Mouse (Mus musculus) heart, postnatal 10 days (tissue): ENCODE data around the gene Ttc22. TPM values are rescaled to one million over a fixed set of nuclear protein-coding genes. Genes with fewer than 3 reads are reported as not detected.
A peak's percentile ranks its signal among the peaks of the same experiment; 100 is the strongest.

Source experiments
- DNase-seq, 2 experiments: peaks; one replicate each; pipeline ENCODE4 v3.0.0; 2021
- intact Hi-C: fragments of 180-260 bp; cut with DNase I; formaldehyde crosslinking; loops from one replicate; pipeline ENCODE4 v1.15.1; 2025
- total RNA-seq, 2 experiments: library from RNA; stranded (reverse); gene quantifications; 2 replicates each; pipeline ENCODE4 v1.2.3; 2021

Ttc22 gene
- total RNA-seq, 2 experiments from 2014 or later, result 0.17 to 0.35 TPM

DNA sequence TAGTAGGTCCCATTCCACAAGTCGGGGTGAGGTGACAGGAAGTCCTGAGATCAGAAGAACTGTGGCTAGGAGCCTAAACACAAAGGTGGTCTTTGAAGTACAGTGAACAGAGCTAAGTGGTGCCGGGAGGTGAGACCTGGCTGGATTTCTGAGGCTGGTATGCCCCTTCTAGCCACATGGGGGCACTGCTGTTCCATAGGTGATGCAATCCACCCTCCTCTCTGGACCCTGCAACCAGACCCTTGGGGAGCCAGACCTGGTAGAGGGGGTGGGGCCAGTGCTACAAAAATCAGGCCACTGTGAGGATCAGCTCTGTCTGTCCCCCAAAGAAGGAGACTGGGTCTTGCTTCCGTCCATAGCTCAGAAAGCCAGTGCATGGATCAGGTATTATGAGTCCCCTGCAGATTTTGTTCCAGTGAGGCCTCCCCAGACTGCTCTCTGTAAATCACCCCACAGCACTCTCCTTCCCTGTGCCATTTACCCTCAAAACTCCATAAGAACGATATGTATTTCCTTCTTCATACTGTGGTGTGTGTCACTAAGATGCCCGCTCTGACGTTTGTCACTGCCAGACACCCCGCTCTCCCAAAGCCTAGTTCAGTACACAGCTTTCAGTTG is 7.9 kb upstream of the Ttc22 start:
- intact Hi-C loops, result loop anchor here (1.0 to 10.0 kb wide), 3 partner anchors 94 to 550 kb away; partner anchors contain the start of gene Acot11
- peak; percentile 70 to 80 for DNase-seq

- intact Hi-C loops, result loop anchor here (1.0 to 10.0 kb wide), 3 partner anchors 93 to 549 kb away; partner anchors contain the start of gene Acot11
- DNase-seq, result no peak
These were observed 7.4 kb upstream of the Ttc22 start for GRCm38 (mm10) chr4:106614881-106615280.

DNA sequence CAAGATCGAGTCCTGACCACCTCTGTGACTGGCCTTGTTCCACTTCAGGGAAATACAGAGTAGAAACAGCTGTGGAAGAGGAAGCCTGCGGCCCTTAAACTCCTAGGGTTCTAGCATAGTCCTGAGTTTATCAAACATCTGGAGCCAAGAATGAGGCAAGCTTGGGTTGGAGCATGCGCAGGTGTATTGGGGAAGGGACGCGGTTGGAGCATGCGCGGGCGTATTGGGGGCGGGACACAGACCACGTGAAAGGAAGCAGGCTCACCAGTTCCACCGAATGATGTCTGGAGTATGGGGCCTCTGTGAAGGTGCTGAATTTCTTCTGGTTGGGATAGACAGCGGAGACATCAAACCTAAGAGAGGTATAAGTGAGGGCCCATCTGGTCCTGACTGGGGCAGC is 6.6 kb upstream of the Ttc22 start:
- intact Hi-C loops, result loop anchor here (10.0 kb wide), 1 partner anchor 189 kb away; the partner anchor contains the start of gene Acot11
- no peak for DNase-seq

DNA sequence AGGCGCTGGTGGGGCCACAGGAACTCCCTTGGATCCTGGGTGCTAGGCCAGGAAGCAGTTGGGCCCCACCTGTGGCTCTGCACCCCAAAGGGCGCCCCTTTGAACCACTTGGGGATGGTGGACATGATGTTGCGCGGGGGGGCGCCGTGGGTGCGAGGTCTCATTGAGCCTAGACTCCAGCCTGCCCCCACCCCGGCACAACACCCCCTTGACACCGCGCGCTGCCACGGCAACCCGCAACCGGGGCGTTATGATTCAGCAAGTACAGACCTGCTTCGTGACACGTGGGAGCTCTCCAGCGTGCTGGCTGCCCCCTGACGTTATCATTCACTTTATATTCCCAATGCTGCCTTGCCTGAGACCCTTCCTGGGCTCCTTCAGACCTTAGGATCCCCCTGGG is 5.2 kb upstream of the Ttc22 start, which contains the start of gene Lexm:
Gene Lexm (minus strand): TSS at position 186 of the 400 bp plus-strand sequence.
- intact Hi-C loops, result loop anchor here (10.0 kb wide), 1 partner anchor 188 kb away; the partner anchor contains the start of gene Acot11
- no peak for DNase-seq

DNA sequence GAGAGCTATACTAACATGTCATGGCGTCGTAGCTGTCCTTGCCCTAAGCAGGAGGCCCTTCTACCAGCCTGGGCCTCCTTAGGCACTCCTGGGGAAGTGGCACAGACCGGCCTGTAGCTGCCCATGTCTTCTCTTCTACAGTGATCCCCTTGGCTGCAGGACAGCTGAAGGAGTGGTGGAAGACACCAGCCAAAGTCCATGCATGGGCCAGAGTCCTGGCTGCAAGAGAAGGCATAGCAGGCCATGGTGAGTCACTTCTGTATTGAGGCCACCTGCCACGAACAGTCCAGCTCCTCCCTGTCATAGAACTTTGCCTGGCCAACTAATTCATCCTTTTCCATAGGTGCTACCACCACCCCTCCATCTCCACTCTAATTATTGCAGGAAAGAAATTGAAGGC is 3.3 kb upstream of the Ttc22 start:
- intact Hi-C loops, result loop anchor here (10.0 kb wide), 1 partner anchor 186 kb away; the partner anchor contains the start of gene Acot11
- DNase-seq, result no peak

DNA sequence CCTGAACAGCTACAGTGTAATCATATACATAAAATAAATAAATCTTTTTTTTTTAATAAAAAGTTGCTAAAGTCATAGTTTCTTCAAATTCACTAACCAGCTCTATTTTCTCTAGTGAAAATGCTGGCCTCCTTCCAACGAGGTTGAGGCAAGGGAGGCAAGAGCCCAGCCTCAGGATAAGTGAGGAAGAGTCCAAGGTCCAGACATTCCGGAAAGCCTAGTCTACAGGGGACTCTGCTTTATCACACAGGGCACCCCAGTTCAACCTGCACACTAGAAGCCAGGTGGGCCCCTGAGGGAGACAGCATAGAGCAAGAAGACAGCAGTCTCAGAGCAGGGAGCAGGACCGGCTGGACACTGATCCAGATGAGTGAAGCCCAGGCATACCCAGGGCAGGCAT is 804 bp upstream of the Ttc22 start:
- intact Hi-C loops, result no loop called here
- DNase-seq, result no peak

- intact Hi-C loops, result no loop called here
- no peak for DNase-seq
These were observed 480 bp downstream of the Ttc22 start for GRCm38 (mm10) chr4:106622712-106623111.

DNA sequence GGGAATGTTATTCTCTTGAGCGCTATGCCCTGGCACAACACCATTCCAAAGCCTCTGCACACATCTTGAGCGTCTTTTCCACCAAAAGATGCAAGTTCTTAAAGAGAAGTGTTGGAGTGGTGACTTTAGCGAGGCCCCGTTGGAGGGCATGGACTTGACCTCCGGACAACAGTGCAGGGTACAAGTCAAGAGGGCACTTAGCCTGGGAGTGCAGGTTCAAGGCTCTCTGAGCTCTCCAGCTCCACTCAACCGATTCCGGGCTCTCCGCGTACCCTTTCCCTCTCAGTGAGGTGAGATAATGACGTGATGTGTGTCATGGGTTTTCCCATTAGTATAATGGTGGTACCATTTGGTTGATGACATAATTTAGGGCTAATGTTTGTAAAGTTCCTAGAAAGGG is 2.0 kb downstream of the Ttc22 start:
- intact Hi-C loops, result no loop called here
- no peak for DNase-seq

DNA sequence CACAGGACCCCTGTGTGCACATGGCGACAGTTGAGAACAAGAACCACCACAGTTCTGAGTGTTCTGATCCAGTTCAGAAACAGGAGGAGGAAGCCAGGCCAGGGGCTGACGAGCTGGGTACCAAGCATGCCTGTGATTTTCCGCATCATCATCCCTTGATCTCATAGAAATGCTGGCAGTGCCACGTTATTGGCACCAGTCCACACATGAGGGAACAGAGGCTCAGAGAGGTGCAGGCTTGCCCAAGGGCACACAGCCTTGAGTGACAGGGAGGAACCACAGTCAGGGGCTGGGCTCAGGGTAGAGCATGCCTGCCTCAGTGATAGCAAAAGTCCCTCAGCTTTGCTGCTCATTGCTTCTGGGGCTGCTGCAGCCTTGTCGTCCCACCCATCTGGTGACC is 5.6 kb downstream of the Ttc22 start:
- DNase-seq, result no peak
- intact Hi-C loops, result no loop called here

DNA sequence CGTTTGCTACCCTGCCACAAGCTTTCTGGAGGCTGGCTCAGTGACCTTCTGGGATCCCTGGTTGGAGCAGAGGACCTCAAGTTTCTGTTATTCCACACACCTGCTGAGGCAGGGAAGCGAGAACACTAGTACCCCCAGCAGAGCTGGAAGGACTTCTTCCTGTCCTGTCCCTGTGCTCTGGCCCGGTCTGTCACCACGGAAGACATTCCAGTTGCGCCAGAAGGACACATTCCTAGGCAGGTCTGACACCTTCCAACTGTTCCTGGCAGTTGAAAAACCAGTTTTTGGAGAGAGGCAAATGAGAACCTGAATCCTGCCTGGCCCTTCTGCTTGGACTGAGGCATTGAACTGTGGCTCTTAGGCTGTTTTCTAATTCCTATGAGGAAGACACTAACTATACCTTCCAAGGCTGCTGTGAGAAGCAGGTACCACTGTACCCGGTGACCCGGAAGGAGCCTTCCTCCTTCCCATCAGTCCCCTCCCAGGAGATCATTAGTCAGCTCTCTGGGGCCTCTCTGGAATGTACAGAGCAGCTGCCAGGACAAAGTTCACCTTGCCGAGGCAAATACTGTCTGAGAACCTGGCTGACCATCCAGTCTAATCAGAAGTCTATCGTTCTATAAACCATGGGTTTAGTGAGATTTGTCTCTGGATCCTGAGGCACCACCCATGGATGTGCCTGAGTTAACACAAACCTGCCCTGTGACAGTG is 6.6 kb downstream of the Ttc22 start:
- no peak for DNase-seq
- intact Hi-C loops, result no loop called here

DNA sequence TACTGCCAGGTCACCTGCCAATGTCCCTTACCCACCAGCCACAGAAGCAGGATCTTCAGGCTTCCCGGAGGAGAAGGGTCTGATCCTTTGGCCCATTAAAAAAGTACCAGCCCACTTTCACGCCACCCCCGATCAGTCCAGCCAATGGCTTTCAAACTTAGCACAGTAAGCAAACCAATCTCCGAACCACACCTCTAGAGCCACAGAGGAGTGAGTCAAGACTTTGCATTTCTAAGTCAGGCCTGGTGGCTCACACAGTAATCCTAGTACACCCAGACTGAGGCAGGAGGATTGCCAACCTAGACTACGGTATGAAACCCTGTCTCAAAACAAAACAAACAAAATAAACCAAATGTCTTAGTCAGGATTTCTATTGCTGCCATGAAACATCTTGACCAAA is 7.1 kb downstream of the Ttc22 start:
- DNase-seq, result no peak
- intact Hi-C loops, result no loop called here

DNA sequence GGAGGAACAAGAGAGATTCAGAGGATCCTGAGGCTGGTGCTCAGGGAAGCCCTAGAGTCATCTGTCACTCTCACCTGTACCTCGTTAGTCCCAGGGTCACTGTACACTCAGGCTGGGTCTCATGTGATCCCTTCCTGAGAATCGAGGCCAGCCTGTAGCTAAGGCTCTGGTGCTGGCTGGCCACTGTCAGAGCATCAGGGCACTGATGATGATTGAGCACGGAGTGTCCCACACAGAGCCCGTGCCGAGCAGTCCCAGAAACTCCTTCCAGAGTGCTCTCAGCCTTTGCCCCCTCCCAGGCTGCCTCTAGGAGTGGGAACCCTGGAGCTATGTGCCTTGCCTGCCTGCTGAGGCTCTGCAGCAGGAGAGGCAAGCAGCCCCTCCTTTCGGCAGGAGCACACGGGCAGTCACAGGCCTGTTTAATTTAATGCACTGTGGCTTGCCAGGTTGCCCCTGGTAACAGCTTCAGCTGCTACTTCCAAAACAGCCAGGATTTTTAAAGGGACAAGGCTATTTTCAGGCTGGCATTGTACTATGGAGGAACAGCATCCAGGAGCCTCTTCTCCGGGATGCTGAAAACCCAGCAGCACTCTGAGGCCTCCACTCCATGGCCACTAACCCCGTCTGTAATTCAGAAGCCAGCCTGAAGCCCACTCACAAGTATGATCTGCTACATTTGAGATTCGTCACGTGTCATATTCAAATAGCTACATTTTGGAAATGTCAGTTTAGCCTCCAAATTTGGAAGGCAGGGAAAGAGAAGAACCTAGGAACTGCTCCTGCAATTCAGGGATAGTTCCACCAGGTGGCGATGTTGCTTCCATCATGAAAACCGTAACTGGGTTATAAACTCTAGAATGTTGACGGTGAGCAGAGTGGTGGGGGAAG is 8.3 kb downstream of the Ttc22 start:
- intact Hi-C loops, result loop anchor here (1.0 to 5.0 kb wide), 2 partner anchors 78 to 532 kb away; no protein-coding TSS in a partner anchor
- peak; percentile 59 to 75 for DNase-seq

DNA sequence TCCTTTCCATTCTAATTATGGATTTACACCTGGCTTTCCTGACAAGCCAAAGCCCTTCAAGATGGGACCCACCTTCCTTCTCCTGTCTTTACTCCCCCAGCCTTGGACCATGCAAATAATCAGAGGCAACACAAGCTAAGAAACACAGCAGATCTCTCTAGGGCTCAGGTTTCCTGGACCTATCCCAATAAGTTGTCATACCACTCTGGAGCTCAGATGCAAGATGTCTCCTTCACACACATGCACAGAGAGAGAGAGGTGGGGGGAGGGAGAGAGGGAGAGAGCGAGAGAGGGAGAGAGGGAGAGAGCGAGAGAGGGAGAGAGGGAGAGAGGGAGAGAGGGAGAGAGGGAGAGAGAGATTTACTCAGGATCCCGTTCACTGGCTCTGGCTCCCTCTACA is 10.1 kb downstream of the Ttc22 start:
- no peak for DNase-seq
- intact Hi-C loops, result loop anchor here (5.0 kb wide), 1 partner anchor 530 kb away; no protein-coding TSS in a partner anchor

DNA sequence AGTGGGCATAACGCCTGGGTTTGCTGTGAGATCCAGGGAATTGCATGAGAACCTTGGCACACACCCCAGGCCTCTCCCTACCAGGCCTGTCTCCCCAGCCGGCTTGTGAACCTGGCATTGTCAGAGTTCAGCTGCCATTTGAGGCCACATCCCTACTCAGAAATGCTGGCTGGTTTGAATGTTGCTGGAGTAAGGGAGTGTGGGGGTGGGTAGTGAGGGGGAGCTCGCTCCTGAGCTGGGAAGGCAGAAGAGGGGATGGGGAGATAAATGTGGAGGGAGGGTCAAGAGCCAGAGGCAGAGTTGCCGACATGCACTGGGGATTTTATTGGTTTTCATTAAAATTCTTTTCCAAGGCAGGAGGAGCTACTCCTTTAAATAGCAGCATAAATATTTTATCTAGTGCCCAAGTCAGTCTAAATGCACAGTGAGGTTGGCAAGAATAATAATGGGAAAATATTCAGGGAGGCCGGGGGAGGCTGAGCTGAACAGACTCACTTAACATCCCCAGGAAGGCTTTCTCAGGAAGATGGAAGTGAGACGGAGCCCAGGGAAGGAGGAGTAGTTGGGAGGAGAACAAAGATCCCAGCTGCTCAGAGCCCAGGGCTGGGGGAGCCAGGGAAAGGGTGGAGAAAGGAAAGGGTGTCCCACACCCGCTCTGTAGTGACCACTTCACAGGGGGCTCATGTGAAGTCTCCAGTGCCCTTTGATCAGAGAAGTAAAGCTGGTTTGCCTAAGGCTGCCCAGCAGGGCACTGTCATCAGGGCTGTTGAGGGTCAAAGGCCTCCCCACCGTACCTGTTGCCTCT is 11.3 kb downstream of the Ttc22 start:
- DNase-seq, result no peak

DNA sequence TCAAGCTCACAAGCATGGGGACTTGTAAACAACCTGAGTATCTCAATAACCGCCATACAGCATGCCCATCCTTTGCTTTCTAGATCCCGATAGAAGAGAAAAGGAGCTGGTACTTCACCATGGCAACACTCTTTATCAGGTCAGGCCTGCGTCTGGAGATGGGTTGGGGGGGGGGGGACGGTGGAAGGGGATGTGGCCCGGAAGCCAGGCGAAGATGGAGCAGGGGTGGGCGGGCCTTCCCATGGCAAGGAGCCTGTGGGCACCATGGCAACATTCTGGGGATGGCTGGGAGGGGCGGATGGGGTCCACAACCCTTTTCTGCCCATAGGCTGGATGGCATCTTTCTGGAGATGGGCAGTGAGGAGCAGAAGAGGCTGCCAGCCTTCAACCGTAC is 11.9 kb downstream of the Ttc22 start:
- intact Hi-C loops, result loop anchor here (5.0 kb wide), 1 partner anchor 528 kb away; no protein-coding TSS in a partner anchor
- no peak for DNase-seq

More for the DNA sequence above, 11.3 kb downstream of the Ttc22 start:
- intact Hi-C loops, result loop anchor here (5.0 kb wide), 1 partner anchor 529 kb away; no protein-coding TSS in a partner anchor

DNA sequence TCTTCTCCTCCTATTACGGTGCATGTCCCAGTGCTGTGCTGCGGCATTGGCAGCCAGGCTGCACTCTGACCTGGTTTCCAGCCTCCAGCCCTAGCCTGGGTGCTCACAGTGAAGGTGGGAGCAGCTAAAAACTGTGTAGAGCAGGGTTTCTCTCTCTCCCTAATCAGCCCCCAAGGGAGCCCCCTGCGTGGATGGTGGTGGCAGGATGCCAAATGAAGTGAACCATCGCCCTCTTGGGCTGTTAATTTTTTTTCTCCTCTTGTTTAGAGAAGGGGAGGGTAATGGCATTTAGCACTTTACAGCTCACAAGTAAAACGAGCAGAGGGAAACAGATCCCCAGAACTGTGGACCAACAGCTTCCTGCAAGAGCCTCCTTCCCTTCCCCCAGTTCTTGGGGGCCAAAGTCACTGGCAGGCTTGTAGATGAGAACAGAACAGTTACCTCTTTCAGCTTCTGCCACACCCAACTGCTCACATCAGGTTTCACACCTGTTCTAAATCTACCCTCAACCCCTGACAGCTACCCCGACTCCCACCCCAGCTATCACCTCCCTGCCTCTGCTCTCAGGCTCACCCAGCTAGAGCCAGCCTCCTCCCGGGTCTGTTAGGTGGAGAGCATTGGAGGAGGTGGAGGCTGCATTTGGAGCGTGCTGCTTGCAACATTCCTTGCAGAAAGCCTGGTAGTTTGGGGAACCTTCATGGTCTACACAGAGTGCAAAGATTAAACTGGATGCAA is 21.4 kb downstream of the Ttc22 start:
- DNase-seq, result no peak
- intact Hi-C loops, result no loop called here

GRCm38 (mm10) chr4:106644218-106644610 is 22.0 kb downstream of the Ttc22 start:
- no peak for DNase-seq
- intact Hi-C loops, result no loop called here

GRCm38 (mm10) chr4:106645797-106646196 is 23.6 kb downstream of the Ttc22 start:
- DNase-seq, result no peak
- intact Hi-C loops, result no loop called here

GRCm38 (mm10) chr4:106647137-106647536 is 24.9 kb downstream of the Ttc22 start:
- DNase-seq, result no peak

More at GRCm38 (mm10) chr4:106647137-106647536, 24.9 kb downstream of the Ttc22 start:
- intact Hi-C loops, result no loop called here
